Mouse (Mus musculus) olfactory bulb, adult 2 months (tissue): Measurements from ENCODE around the gene Oosp2.

Experiments
- CTCF ChIP-seq: fragments of 200-500 bp; IDR thresholded peaks from 2 replicates; pipeline ENCODE4 v1.5.1; 2012; ENCODE audit warnings: low read depth, mild to moderate bottlenecking, low read length, moderate library complexity; ENCODE audit not compliant: insufficient read depth
- POLR2A ChIP-seq: fragments of 200-500 bp; IDR thresholded peaks from 2 replicates; pipeline ENCODE4 v1.6.1; 2012; ENCODE audit warnings: mild to moderate bottlenecking, low read depth, low read length, moderate library complexity; ENCODE audit not compliant: insufficient read depth

DNA sequence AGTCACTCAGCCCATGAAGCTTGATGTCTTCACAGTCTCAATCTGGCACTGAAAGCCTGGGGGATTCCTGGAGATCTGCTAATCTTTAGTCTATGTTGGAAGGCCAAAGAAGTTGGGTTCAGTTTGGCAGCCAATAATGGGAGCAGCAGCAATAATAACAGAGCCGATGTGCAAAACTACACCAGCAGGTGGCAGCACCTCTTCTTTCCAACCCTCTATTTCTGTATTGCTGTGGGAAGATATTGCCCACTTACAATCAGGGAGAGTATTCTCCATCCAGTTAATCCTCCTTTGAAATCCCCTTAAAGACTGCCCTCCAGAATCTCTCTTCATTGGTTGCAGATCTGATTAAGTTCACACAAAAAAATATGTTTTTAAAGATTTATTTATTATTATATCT, 52.2 kb downstream of the Oosp2 start:
- TF ChIP-seq POLR2A (no peak), CTCF (no peak)
